Mouse (Mus musculus) layer of hippocampus, adult 18-20 months (tissue): ENCODE measurements at regions not wholly inside any gene's neighbourhood (a gene's known extent, or its start where the extent isn't known, plus 50 kb on each side); places are given as distances from the start of the nearest gene placed in this dataset.

Experiments
- DNase-seq, 2 experiments: peaks; one replicate each; pipeline ENCODE4 v3.0.0; 2022; ENCODE audit warnings: low spot score in 2 of 2
- microRNA-seq, 2 experiments: library from miRNA; unstranded; fragments of <30 nt; microRNA quantifications; one replicate each; pipeline ENCODE4 v1.2.0; 2021

GRCm38 (mm10) chr11:21036161-21036916, 54.8 kb upstream of the Peli1 start:
- no peak for DNase-seq

DNA sequence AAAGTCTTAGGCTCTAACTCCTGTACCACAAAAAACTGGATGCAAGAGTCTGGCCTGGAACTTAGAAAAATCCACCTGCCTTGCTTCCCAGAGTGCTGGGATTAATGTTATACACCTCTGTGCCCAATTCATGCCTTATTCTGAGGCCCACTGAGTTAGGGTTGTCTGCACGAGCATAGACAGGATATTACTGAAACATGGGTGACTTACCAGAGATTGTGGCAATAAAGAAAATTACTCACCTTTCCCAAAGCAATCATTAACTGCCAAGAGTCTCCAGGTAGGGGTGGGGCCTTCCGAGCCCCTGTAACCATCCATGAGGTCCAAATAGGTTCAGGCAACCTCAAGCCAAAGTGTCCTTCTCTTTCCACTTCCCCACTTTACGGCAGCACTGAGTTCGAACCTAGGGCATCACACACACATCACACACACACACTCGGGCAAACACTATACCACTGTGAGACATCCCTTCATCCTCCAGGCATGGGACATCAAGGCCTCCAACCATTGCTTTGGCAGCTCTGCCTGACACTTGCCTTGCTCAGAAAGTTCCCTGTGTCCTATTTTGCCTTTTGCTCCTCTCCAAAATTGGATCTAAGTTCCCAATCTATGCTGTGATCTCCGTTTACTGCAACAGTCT, 53.7 kb upstream of the Peli1 start:
- no peak for DNase-seq

DNA sequence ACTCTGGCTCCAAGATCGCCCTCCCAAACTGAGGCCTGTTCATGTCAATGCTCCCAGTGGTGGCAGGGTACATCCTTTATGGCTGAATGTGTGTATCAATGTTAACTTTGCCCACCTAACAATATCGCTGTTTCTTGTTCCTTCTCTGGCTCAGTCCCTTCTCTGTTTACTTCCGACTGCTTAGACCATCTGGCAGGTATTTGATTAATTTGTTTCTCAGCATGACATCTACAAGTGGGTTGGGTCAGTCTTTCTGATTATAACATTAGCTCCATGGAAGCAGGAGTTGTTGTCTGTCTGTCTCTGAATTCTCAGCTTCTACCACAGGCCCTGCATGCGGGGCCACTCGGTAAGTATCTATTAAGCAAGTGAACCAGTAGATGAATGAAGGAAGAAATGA, 49.9 kb upstream of the Peli1 start:
- DNase-seq: no peak

Small RNA genes in the stretch of these regions (microRNA-seq; reads per million reads assigned to microRNA genes)
- gene Gm23681: 0 reads per million in 2 experiments
